Mouse (Mus musculus) left cerebral cortex, adult 8-10 months (tissue): ENCODE results near the gene Katnb1. TPM values are rescaled to one million over a fixed set of nuclear protein-coding genes. Genes with fewer than 3 reads are reported as not detected.

ENCODE experiments used
- DNase-seq, 2 experiments: peaks; one replicate each; pipeline ENCODE4 v3.0.0; 2022; ENCODE audit warnings: low spot score in 2 of 2
- total RNA-seq, 4 experiments: library from RNA; stranded (reverse); gene quantifications; 2 replicates each; pipeline ENCODE4 v1.2.4; 2022

Gene Katnb1
- total RNA-seq, result 10 to 100 TPM; 46.1 to 50.9 (median 47.7) TPM

- DNase-seq, result peak; percentile 93 to 100
These were observed at the start of gene Katnb1 for GRCm38 (mm10) chr8:95080381-95081341. Gene Katnb1, plus strand, starts transcription at chr8:95081186.

GRCm38 (mm10) chr8:95037106-95037925 is 43.7 kb upstream of the Katnb1 start:
- peak in 1 of 2 experiments; percentile 37 for DNase-seq

GRCm38 (mm10) chr8:95041883-95042784 is 38.9 kb upstream of the Katnb1 start:
- no peak for DNase-seq

GRCm38 (mm10) chr8:95044811-95045210 is 36.2 kb upstream of the Katnb1 start:
- DNase-seq, result no peak

GRCm38 (mm10) chr8:95046982-95047381 is 34.0 kb upstream of the Katnb1 start:
- DNase-seq, result no peak

GRCm38 (mm10) chr8:95047884-95048680 is 32.9 kb upstream of the Katnb1 start:
- no peak for DNase-seq

GRCm38 (mm10) chr8:95049636-95050035 is 31.4 kb upstream of the Katnb1 start:
- no peak for DNase-seq

- no peak for DNase-seq
These were observed 26.5 kb upstream of the Katnb1 start for GRCm38 (mm10) chr8:95054438-95054837.

- DNase-seq, result no peak
These were observed 26.0 kb upstream of the Katnb1 start, which contains the start of gene Drc7 for GRCm38 (mm10) chr8:95054927-95055510. Gene Drc7, plus strand, starts transcription at chr8:95055103.

- DNase-seq, result no peak
These were observed 24.6 kb upstream of the Katnb1 start for GRCm38 (mm10) chr8:95056414-95056813.

GRCm38 (mm10) chr8:95058661-95059060 is 22.3 kb upstream of the Katnb1 start:
- DNase-seq, result no peak

GRCm38 (mm10) chr8:95059812-95060533 is 21.0 kb upstream of the Katnb1 start:
- no peak for DNase-seq

- DNase-seq, result no peak
These were observed 16.5 kb upstream of the Katnb1 start for GRCm38 (mm10) chr8:95064531-95064930.

GRCm38 (mm10) chr8:95067582-95067981 is 13.4 kb upstream of the Katnb1 start:
- DNase-seq, result no peak

GRCm38 (mm10) chr8:95075504-95075903 is 5.5 kb upstream of the Katnb1 start:
- no peak for DNase-seq

GRCm38 (mm10) chr8:95076151-95076550 is 4.8 kb upstream of the Katnb1 start:
- no peak for DNase-seq

- DNase-seq, result no peak
These were observed 2.9 kb upstream of the Katnb1 start for GRCm38 (mm10) chr8:95078055-95078454.

- DNase-seq, result no peak
These were observed 1.7 kb upstream of the Katnb1 start for GRCm38 (mm10) chr8:95079305-95079704.

GRCm38 (mm10) chr8:95081650-95082049 is 664 bp downstream of the Katnb1 start:
- DNase-seq, result no peak
